Mouse (Mus musculus): ENCODE measurements around the gene 1700020N01Rik. TPM values are rescaled to one million over a fixed set of nuclear protein-coding genes. Genes with fewer than 3 reads are reported as not detected.

1700020N01Rik gene
- 0.25 TPM in 1 of 2 replicates, not detected in the other for polyA plus RNA-seq (2012; rRNA removed)

- no peak for DNase-seq (ENCODE audit: low read depth, low spot score)
- WGBS: 96% methylated on average over 22 of the region's 22 CpGs
These were observed at the start of gene 1700020N01Rik for GRCm38 (mm10) chr10:21592896-21593380. TSS of gene 1700020N01Rik (plus strand) at chr10:21593145.

GRCm38 (mm10) chr10:21543576-21544278 lies 49.2 kb upstream of the 1700020N01Rik start:
- 59% methylated on average over 3 of the region's 3 CpGs for WGBS
- no peak for DNase-seq (ENCODE audit: low read depth, low spot score)

DNA sequence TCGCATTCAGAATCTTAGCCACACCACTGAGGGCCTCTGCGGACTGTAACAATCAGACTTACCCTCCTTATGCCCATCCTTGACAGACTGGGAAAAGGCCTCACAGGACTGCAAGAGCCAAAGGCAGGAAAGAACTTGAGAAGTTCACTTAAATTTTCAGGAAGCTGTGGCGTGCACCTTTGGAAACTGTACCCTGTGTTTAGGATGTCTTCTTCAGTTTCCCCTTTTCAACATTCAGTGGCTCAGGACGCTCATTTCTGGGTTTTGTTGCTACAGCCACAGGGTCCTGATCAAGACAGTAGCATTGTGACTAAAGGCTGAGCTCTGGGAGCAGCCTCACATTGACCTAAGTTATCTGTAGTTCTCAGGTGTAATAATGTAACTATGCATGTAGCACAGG lies 48.2 kb upstream of the 1700020N01Rik start:
- DNase-seq (ENCODE audit: low read depth, low spot score): no peak

DNA sequence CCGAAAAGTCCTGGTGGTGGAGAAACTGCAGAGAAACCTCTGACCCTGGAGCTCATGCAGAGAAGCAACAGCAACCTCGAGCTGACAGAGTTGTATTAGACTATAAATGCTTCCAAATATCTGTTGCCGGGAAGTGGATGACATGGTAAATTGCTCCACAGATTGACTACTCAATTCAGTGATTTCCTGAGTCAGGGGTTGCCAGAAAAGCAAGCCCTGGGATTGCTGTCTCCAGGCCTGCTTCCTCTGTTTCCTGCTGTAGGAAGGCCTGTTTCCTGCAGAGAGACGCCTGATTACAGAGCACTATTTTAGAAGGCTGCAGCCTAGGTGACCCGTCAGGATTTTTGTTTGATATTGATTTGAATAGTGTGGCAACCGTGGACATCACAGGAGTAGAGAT lies 47.5 kb upstream of the 1700020N01Rik start:
- DNase-seq (ENCODE audit: low read depth, low spot score): no peak
- WGBS: 63% methylated on average over 6 of the region's 6 CpGs

More for the DNA sequence above, 48.2 kb upstream of the 1700020N01Rik start:
- 88% methylated on average over 4 of the region's 4 CpGs for WGBS

DNA sequence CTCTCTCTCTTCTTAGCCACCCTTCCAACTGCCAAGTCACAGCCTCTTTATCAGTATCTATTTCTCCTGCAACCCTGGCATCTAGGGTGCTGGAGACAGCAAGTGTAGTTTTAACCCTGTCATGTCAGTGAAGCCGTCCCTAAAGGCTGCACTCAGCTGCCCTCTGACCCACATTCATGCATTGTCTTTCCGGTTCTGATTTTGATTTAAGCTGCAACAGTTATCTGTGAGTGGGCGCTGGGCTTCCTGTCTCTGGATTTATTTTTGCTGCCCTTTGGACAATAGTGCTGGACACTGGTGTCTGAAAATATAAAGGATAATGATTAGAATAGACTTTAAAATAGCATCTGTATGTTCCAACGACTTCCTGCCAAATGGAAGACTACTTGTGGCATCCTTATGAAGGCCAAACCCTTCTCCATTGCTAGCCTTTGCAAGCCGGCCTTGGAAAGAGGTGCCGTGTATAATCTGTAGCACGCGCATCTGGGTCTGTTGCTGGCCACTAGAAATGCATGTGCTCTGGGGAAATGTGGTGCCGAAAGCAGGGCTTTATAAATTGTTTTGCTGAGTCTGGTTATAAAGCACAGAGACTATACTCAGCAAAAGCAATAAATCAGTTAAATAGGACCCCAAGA lies 44.0 kb upstream of the 1700020N01Rik start:
- 82% methylated on average over 9 of the region's 9 CpGs for WGBS
- DNase-seq (ENCODE audit: low read depth, low spot score): no peak

DNA sequence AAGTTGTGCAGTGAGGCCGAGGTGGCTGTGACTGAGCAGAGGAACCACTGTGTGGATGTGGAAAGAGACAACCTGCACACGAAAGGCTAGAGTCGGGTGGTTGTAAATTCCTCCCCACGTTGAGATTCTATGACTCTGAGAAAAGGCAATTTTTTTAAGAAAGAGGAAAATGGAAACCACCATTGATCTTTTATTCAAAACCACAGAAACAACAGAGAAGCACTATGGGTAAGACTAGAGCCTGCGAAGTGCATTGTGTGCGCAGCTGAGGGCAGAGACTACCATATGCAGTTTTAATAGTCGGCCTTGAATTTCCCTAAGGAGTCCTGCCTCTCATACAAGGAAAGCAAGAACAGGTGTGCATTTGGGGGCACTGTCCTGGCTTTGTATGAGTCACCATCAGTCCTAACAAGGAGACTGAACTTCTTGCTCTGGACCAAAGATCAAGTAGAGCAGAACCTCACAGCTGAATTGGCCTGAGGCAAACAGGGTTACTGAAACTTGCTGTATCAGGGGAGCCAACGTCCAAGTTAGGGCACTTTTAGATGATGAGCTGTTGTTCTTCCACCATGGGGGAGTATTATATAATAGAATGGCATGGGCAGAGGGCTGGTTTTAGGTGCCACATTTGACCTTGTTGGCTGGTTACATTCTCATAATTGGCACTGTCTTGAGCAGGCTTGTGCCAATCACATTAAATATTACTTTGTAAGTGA lies 39.8 kb upstream of the 1700020N01Rik start:
- WGBS: 68% methylated on average over 8 of the region's 8 CpGs
- no peak for DNase-seq (ENCODE audit: low read depth, low spot score)

DNA sequence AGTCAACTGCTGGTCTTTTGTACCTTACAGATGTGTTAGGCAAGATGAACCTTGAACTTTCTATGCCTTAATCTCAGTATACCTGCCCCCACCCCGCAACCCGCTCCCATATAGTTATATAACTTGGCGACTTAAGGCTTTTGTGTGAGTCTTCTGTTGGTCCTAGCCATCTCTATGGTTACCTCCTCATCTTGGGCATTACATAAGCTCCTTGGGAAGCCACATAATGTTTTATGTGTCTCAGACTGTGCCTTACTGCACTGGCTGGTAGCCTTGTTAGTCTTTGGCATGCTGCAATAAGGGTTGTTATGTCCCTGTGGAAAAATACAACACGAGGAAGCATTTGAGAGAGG lies 39.3 kb upstream of the 1700020N01Rik start:
- WGBS: 40% methylated on average over 4 of the region's 4 CpGs
- no peak for DNase-seq (ENCODE audit: low read depth, low spot score)

GRCm38 (mm10) chr10:21554896-21555580 lies 37.9 kb upstream of the 1700020N01Rik start:
- DNase-seq (ENCODE audit: low read depth, low spot score): no peak
- WGBS: 89% methylated on average over 11 of the region's 11 CpGs

GRCm38 (mm10) chr10:21559769-21560168 lies 33.2 kb upstream of the 1700020N01Rik start:
- 61% methylated on average over 15 of the region's 15 CpGs for WGBS

GRCm38 (mm10) chr10:21561181-21561580 lies 31.8 kb upstream of the 1700020N01Rik start:
- WGBS: 62% methylated on average over 1 of the region's 1 CpGs
- no peak for DNase-seq (ENCODE audit: low read depth, low spot score)

More at GRCm38 (mm10) chr10:21559769-21560168, 33.2 kb upstream of the 1700020N01Rik start:
- DNase-seq (ENCODE audit: low read depth, low spot score): no peak

GRCm38 (mm10) chr10:21563446-21563845 lies 29.5 kb upstream of the 1700020N01Rik start:
- WGBS: 60% methylated on average over 2 of the region's 2 CpGs
- no peak for DNase-seq (ENCODE audit: low read depth, low spot score)

GRCm38 (mm10) chr10:21564189-21564588 lies 28.8 kb upstream of the 1700020N01Rik start:
- WGBS: 87% methylated on average over 5 of the region's 5 CpGs
- no peak for DNase-seq (ENCODE audit: low read depth, low spot score)

DNA sequence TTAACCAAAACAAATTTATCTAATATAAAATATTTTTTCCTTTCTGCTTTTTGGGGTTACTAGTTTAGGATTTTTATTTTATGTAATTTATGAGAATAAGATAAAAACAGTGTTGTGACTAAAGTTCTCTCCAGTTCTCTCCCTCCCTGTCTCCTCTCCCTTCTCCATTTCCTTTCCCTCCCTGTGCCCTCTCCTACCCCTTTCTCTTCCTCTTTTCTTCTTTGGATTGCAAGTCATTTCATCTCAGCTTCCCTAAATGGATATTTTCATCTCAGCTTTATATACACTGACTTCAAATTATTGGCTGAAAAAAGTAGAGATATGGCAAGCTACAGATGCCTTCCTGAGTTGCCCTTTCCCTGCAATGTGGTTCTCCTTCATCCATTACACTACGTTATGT lies 26.9 kb upstream of the 1700020N01Rik start:
- WGBS: 96% methylated on average over 1 of the region's 1 CpGs
- DNase-seq (ENCODE audit: low read depth, low spot score): no peak

DNA sequence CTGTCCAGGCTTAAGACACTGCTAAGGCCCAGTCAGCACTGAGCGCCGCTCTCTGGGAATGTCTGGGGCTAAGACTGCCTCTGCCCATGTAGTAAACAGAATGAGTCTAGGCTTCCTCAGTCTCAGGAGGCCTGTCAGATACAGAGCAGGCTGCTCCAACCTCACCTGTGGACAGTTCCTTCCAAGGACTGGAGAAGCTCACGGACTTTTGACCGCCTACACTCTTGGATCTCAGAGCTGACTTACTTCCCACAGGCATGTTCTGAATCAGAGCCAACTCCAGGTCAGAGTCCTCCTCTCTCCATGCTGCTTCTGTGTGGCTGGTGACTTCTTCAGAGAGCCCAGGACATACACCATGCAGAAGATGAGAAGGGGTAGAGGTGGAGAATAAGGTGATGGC lies 21.3 kb upstream of the 1700020N01Rik start:
- DNase-seq (ENCODE audit: low read depth, low spot score): no peak
- WGBS: 34% methylated on average over 4 of the region's 4 CpGs

GRCm38 (mm10) chr10:21573713-21574112 lies 19.2 kb upstream of the 1700020N01Rik start:
- 28% methylated on average over 4 of the region's 4 CpGs for WGBS
- no peak for DNase-seq (ENCODE audit: low read depth, low spot score)

- WGBS: 50% methylated on average over 11 of the region's 11 CpGs
These were observed 17.1 kb upstream of the 1700020N01Rik start for GRCm38 (mm10) chr10:21575806-21576378.

DNA sequence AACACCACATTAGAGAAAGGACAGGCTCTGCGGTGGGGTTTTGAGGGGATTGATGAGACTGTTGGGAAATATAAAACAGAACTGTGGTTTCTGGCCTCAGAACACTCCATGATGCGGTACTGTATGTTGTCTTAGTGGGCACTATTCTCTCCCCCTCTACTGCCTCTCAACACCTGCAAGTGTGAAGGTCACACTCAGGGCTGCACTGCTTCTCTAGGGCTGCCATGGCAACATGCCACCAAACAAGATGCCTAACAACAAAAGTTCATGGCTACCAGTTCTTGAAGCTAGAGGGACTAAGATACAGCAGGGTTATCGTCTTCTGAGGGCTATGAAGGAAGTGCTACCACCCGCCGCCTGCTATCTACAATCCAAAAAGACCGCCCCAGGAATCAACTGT lies 15.1 kb upstream of the 1700020N01Rik start:
- WGBS: 93% methylated on average over 6 of the region's 6 CpGs
- DNase-seq (ENCODE audit: low read depth, low spot score): no peak

More at GRCm38 (mm10) chr10:21575806-21576378, 17.1 kb upstream of the 1700020N01Rik start:
- no peak for DNase-seq (ENCODE audit: low read depth, low spot score)

GRCm38 (mm10) chr10:21581546-21581945 lies 11.4 kb upstream of the 1700020N01Rik start:
- WGBS: 64% methylated on average over 1 of the region's 1 CpGs
- no peak for DNase-seq (ENCODE audit: low read depth, low spot score)

- 65% methylated on average over 2 of the region's 2 CpGs for WGBS
These were observed 5.9 kb upstream of the 1700020N01Rik start for GRCm38 (mm10) chr10:21587041-21587440.

More at GRCm38 (mm10) chr10:21587041-21587440, 5.9 kb upstream of the 1700020N01Rik start:
- DNase-seq (ENCODE audit: low read depth, low spot score): no peak
